Mouse (Mus musculus) midbrain, embryonic 16.5 days (tissue): ENCODE data around the gene Cyb5r2. TPM values are rescaled to one million over a fixed set of nuclear protein-coding genes. Genes with fewer than 3 reads are reported as not detected.

Experiments
- ATAC-seq: fragments of 200-750 bp; cut with Nextera tagmentation; 2 replicates; pipeline ENCODE4 v1.8.0; 2017; ENCODE audit warnings: moderate TSS enrichment
- H3K27ac ChIP-seq: fragments of 300-500 bp; sonication (generic); 2 replicates; pipeline ENCODE4 v1.5.1; 2014; ENCODE audit warnings: mild to moderate bottlenecking, low read length, mixed read lengths
- H3K27me3 ChIP-seq: fragments of 300-500 bp; sonication (generic); 2 replicates; pipeline ENCODE4 v1.6.1; 2014; ENCODE audit warnings: low read depth, low read length, mixed read lengths; ENCODE audit not compliant: control insufficient read depth, insufficient read depth
- H3K36me3 ChIP-seq: fragments of 300-500 bp; sonication (generic); 2 replicates; pipeline ENCODE4 v1.6.1; 2014; ENCODE audit warnings: mild to moderate bottlenecking, low read length, moderate library complexity, mixed read lengths; ENCODE audit not compliant: control insufficient read depth, insufficient read depth
- H3K4me1 ChIP-seq: fragments of 300-500 bp; sonication (generic); 2 replicates; pipeline ENCODE4 v1.6.1; 2014; ENCODE audit warnings: mild to moderate bottlenecking, low read length, mixed read lengths; ENCODE audit not compliant: control insufficient read depth, insufficient read depth
- H3K4me2 ChIP-seq: fragments of 300-500 bp; sonication (generic); 2 replicates; pipeline ENCODE4 v1.6.1; 2014; ENCODE audit warnings: mild to moderate bottlenecking, low read length, mixed read lengths
- H3K4me3 ChIP-seq: fragments of 300-500 bp; sonication (generic); 2 replicates; pipeline ENCODE4 v1.5.1; 2014; ENCODE audit warnings: low read depth, mild to moderate bottlenecking, low read length, moderate library complexity, mixed read lengths
- H3K9ac ChIP-seq: fragments of 300-500 bp; sonication (generic); 2 replicates; pipeline ENCODE4 v1.6.1; 2014; ENCODE audit warnings: low read depth, low read length, mixed read lengths
- H3K9me3 ChIP-seq: fragments of 300-500 bp; sonication (generic); replicated peaks from 2 replicates; pipeline ENCODE4 v1.6.1; 2014; ENCODE audit warnings: mild to moderate bottlenecking, low read length, mixed read lengths; ENCODE audit not compliant: control insufficient read depth, poor library complexity, severe bottlenecking
- WGBS: fragments of 180-500 bp; shearing (Covaris S2); extraction: QIAGEN DNeasy Blood & Tissue Kit; methylation state at CpG from one replicate; pipeline ENCODE4 v1.1.7; 2014; 5-methylcytosine and 5-hydroxymethylcytosine counted together
- polyA plus RNA-seq: library from polyadenylated mRNA; unstranded; fragments of >200 nt; fragmentation: Nextera tagmentation; extraction: Ambion mirVana; gene quantifications from 2 replicates; pipeline ENCODE4 v1.2.1, GENCODE M21; 2015

The Cyb5r2 gene
- polyA plus RNA-seq, 1 experiment from 2014 or later: not detected

DNA sequence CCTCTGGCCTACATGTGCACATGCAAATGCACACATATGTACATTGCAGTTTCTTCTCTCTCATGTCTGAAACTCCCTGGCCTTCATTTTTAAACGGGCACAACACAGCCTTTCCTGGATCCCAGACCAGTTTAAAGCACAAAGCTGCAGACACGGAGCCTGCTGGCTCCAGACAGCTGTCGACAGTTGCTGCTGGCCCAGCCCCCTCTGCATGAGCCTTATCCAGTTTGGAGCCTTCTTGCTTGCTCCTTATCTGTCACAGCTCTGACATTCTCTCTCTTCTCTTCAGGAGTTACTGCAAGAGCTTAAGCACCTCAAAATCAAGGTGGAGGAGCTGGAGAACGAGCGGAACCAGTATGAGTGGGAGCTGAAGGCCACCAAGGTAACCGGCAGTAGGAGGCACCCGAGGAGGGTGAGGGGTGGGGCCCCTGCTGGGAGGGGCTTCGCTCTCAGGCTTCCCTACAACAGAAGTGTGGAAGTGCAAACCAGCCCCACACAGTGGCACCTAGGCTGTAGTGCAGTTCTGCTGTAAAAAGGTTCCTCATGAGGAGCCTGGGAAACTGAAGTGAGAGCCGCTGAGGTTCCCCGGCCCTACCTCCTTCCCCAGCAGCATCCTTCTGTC is 49.2 kb downstream of the Cyb5r2 start:
- Histone ChIP-seq H3K9ac (peak overlapping the region; percentile 47), H3K27me3 (no peaks in the 10 kb centered on the region), H3K27ac (0 out of 2 replicates have a peak overlapping the region, but pooled peaks have one; percentile 41), H3K36me3 (no peaks in the 10 kb centered on the region), H3K4me2 (peak overlapping the region; percentile 48), H3K4me1 (peaks cover 4% of the 10 kb centered on the region; the same call in 1 of the 2 replicates), H3K4me3 (peak overlapping the region; percentile 25; the same call in 1 of the 2 replicates), H3K9me3 (no peaks in the 10 kb centered on the region)
- ATAC-seq: peak; percentile 89
- 4% methylated on average over 10 of the region's 10 CpGs for WGBS

DNA sequence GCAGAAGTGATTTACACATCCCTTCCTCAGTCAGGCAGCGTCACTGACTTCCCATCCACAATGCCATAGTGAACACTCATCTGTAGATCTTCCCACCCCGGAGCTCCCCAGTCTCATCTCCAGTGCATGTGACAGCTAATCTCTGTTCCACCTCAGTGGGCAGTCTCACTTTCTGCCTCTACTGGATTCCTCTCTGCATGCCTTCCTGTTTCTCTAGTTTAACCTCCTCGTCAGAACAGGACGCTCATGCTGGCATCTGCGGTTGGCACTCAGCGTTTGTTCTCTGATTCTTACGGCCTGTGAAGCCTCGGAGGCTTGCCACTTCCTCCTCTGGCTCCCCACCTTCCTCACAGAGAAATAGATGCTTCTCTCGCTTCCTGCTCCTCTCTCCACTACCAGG is 50.2 kb downstream of the Cyb5r2 start:
- no peak overlapping the region for H3K9ac ChIP-seq
- H3K4me2 ChIP-seq: no peak overlapping the region
- no peak overlapping the region for H3K4me3 ChIP-seq
- H3K9me3 ChIP-seq: no peaks in the 10 kb centered on the region
- H3K36me3 ChIP-seq: no peaks in the 10 kb centered on the region
- no peak overlapping the region for H3K27ac ChIP-seq
- no peak for ATAC-seq
- peaks cover 4% of the 10 kb centered on the region; the same call in 1 of the 2 replicates for H3K4me1 ChIP-seq
- WGBS: 65% methylated on average over 9 of the region's 9 CpGs
- H3K27me3 ChIP-seq: no peaks in the 10 kb centered on the region

DNA sequence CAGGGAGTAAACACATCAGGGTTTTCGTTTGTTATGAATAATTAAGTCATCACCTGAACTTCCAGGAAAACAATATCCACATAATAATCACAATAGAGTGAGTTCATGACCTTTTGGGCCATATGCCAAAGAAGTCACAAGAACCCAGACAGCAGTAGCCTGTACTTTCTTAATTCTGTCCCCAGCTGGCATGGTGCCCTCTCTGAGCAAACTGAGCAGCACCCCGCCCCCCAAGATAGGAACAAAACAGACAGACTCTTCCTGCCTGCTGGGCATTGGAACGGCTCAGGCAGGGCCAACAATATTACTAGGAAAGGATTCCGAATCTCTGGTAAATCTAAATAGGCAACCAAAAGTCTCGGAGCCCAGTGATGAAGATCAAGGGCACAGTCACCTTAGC is 51.9 kb downstream of the Cyb5r2 start:
- no peak for ATAC-seq
- Histone ChIP-seq H3K27me3 (no peaks in the 10 kb centered on the region), H3K4me1 (peaks cover 4% of the 10 kb centered on the region; the same call in 1 of the 2 replicates), H3K4me3 (no peak overlapping the region), H3K4me2 (no peak overlapping the region), H3K36me3 (no peaks in the 10 kb centered on the region), H3K9me3 (no peaks in the 10 kb centered on the region), H3K9ac (no peak overlapping the region), H3K27ac (no peak overlapping the region)
- 63% methylated on average over 5 of the region's 5 CpGs for WGBS

DNA sequence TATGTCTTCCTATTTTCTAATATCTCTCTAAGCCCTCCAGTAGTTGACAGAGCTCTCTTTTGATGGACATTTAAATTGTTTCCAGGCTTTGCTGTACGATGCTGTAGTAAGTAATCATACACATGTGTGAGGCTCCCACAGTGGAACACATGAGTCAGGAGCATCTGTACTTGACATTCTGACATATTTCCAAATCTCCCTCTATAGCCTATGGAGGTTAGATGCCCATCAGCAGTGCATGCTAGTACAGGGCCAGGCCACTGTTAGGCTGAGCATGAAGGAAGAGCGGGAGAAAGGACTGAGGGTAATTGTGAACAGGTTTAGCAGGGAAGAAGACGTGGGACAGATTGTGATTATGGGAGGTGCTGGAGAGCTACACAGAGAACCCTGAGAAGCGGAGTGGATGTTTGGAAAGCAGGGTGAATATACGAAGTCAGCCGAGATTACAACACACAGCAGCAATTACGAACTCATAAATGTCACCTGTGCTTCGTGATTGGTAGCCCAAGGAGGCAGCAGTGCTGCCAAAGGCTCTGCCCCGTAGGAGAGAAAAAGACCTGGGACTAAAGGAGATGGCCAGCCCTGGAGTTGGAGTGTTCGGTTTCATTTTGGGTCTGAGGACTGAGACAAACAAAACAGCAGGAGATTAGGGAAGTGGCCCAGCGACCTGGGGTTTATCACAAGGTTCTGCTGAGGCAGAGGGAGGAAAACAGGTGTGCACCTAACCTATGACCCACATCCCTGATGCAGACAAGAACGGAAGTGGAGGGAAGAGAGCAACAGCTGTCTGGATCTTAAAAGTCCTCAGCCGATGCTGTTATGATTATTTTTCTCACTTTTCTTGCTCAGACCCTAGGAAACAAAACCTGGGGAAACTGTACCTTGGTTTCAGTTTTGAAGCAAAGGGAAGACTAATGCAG is 55.1 kb downstream of the Cyb5r2 start:
- 74% methylated on average over 13 of the region's 13 CpGs for WGBS
- ATAC-seq: no peak
- H3K27ac ChIP-seq: no peak overlapping the region

DNA sequence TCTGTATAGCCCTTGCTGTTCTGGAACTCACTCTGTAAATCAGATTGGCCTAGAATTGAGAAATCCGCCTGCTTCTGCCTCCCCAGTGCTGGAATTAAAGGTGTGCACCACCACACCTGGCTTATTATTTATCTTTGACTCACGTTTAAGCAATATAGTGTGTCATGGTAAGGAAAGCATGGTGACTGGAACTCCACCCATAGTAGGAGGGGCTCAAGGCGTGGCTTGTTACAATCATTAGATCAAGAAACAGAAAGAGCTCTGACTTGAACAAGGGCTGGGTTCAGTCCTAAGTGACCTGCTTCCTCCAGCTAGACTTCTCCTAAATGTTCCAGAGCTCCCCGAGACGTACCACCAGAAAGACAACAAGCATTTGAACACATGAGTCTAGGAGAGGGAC is 57.2 kb downstream of the Cyb5r2 start:
- H3K4me2 ChIP-seq: no peak overlapping the region
- no peak overlapping the region for H3K9ac ChIP-seq
- H3K27me3 ChIP-seq: no peaks in the 10 kb centered on the region
- no peaks in the 10 kb centered on the region for H3K9me3 ChIP-seq
- no peaks in the 10 kb centered on the region for H3K4me1 ChIP-seq
- no peak overlapping the region for H3K27ac ChIP-seq
- ATAC-seq: no peak
- 84% methylated on average over 5 of the region's 5 CpGs for WGBS
- no peaks in the 10 kb centered on the region for H3K36me3 ChIP-seq
- H3K4me3 ChIP-seq: no peak overlapping the region

More for the DNA sequence above, 55.1 kb downstream of the Cyb5r2 start:
- no peaks in the 10 kb centered on the region for H3K36me3 ChIP-seq
- no peaks in the 10 kb centered on the region for H3K9me3 ChIP-seq
- H3K27me3 ChIP-seq: no peaks in the 10 kb centered on the region
- no peak overlapping the region for H3K4me3 ChIP-seq
- no peak overlapping the region for H3K9ac ChIP-seq
- no peak overlapping the region for H3K4me2 ChIP-seq
- H3K4me1 ChIP-seq: no peaks in the 10 kb centered on the region

DNA sequence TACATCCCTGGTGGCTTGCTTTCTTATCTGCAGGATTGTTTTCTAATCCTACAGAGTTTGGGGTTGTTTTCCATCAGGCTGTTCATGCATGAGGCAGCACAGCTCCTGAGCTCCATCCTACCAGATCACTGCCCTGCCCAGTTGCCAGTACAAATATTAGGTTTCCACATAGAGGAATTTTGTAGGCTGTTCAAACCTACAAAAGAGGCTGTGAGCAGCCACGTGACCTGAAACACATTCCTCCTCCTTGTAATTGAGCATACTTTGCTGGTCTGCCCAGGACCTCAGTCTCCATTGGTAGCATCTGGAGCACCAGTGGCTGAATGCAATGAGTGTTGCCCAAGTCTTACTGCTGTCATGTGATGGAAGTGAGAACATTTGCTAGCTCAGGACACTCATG is 57.9 kb downstream of the Cyb5r2 start:
- WGBS: 73% methylated on average over 1 of the region's 1 CpGs
- no peaks in the 10 kb centered on the region for H3K36me3 ChIP-seq
- ATAC-seq: no peak
- H3K9me3 ChIP-seq: no peaks in the 10 kb centered on the region
- no peak overlapping the region for H3K4me3 ChIP-seq
- no peak overlapping the region for H3K9ac ChIP-seq
- H3K4me2 ChIP-seq: no peak overlapping the region
- H3K4me1 ChIP-seq: no peaks in the 10 kb centered on the region
- no peak overlapping the region for H3K27ac ChIP-seq
- no peaks in the 10 kb centered on the region for H3K27me3 ChIP-seq

Other genes starting within 250 kb of the Cyb5r2 start
- 2.4 and 3.3 TPM in 2 replicates for gene Olfml1, start 190.6 kb downstream of the Cyb5r2 start, polyA plus RNA-seq
- 1.4 TPM in 2 replicates for gene Ppfibp2, start 162.8 kb downstream of the Cyb5r2 start, polyA plus RNA-seq
- gene 5330417H12Rik, start 132.9 kb downstream of the Cyb5r2 start, polyA plus RNA-seq: not detected in 2 replicates
- not detected in 2 replicates for gene Ovch2, start 43.2 kb upstream of the Cyb5r2 start, polyA plus RNA-seq
- gene Olfr467, start 54.2 kb upstream of the Cyb5r2 start, polyA plus RNA-seq: not detected in 2 replicates
- gene Olfr469, start 67.5 kb upstream of the Cyb5r2 start, polyA plus RNA-seq: not detected in 2 replicates
- not detected in 2 replicates for gene Olfr470, start 89.5 kb upstream of the Cyb5r2 start, polyA plus RNA-seq
- gene Olfr472, start 139.9 kb upstream of the Cyb5r2 start, polyA plus RNA-seq: not detected in 2 replicates
- not detected in 2 replicates for gene Olfr473, start 172.4 kb upstream of the Cyb5r2 start, polyA plus RNA-seq
- not detected in 2 replicates for gene Olfr474, start 196.6 kb upstream of the Cyb5r2 start, polyA plus RNA-seq
- gene Olfr476, start 206.8 kb upstream of the Cyb5r2 start, polyA plus RNA-seq: not detected in 2 replicates
- gene Olfr477, start 228.7 kb upstream of the Cyb5r2 start, polyA plus RNA-seq: not detected in 2 replicates